Mouse (Mus musculus) lung, adult 2 months (tissue): Measurements from ENCODE around the gene Olfr1053. TPM values are rescaled to one million over a fixed set of nuclear protein-coding genes. Genes with fewer than 3 reads are reported as not detected.
"Not testable (repeated sequence)": the region's sequence is repeated elsewhere in the genome, so short reads cannot be mapped to it uniquely, and the experiment has no call there.

Source experiments
- DNase-seq: peaks from one replicate; pipeline ENCODE4 v3.0.0; 2022
- H3K4me1 ChIP-seq: fragments of 200-500 bp; 2 replicates; pipeline ENCODE4 v1.6.1; 2011; ENCODE audit warnings: low read length; ENCODE audit not compliant: control insufficient read depth, insufficient read depth
- H3K4me3 ChIP-seq: fragments of 200-500 bp; replicated peaks from 2 replicates; pipeline ENCODE3; 2011; ENCODE audit warnings: low read depth, mild to moderate bottlenecking, control low read depth, low read length; ENCODE audit errors: extremely low read depth
- CTCF ChIP-seq: fragments of 200-500 bp; IDR thresholded peaks from 2 replicates; pipeline ENCODE4 v1.5.1; 2011; ENCODE audit warnings: mild to moderate bottlenecking, low read length, control low read depth; ENCODE audit not compliant: insufficient read depth
- POLR2A ChIP-seq: fragments of 200-500 bp; IDR thresholded peaks from 2 replicates; pipeline ENCODE4 v1.6.1; 2011; ENCODE audit warnings: low read depth, mild to moderate bottlenecking, control low read depth, low read length, borderline replicate concordance; ENCODE audit errors: extremely low read depth
- WGBS: fragments of 180-500 bp; shearing (Covaris S2); methylation state at CpG from one replicate; pipeline ENCODE4 v1.1.7; 2018; 5-methylcytosine and 5-hydroxymethylcytosine counted together
- polyA plus RNA-seq: library from polyadenylated mRNA; depleted of rRNA; stranded (reverse); fragments of >200 nt; gene quantifications from 2 replicates; pipeline ENCODE4 v1.2.3, GENCODE M21; 2012; rRNA removed

Gene Olfr1053
- not detected in 2 replicates for polyA plus RNA-seq

GRCm38 (mm10) chr2:86315184-86315583, at the start of gene Olfr1053:
Olfr1053 (minus strand) TSS chr2:86315284.
- WGBS: 49% methylated on average over 3 of the region's 3 CpGs
- TF ChIP-seq POLR2A (no peak), CTCF (no peak)
- no peaks in the 10 kb centered on the region for H3K4me1 ChIP-seq
- DNase-seq: no peak
- H3K4me3 ChIP-seq: no peak within 1 kb of the TSS

GRCm38 (mm10) chr2:86362369-86362768, 47.3 kb upstream of the Olfr1053 start, which contains the start of gene Olfr1056:
Olfr1056 (minus strand) TSS chr2:86362469.
- Histone ChIP-seq H3K4me1 (no peaks in the 10 kb centered on the region), H3K4me3 (no peak within 1 kb of the TSS)
- DNase-seq: no peak
- TF ChIP-seq CTCF (no peak), POLR2A (no peak)

GRCm38 (mm10) chr2:86351751-86352150, 36.7 kb upstream of the Olfr1053 start:
- WGBS: 88% methylated on average over 1 of the region's 1 CpGs
- not testable (repeated sequence) for DNase-seq, H3K4me3 ChIP-seq, H3K4me1 ChIP-seq

- 80% methylated on average over 5 of the region's 5 CpGs for WGBS
- no peak for TF ChIP-seq POLR2A
- Histone ChIP-seq H3K4me1 (no peaks in the 10 kb centered on the region), H3K4me3 (no peak within 1 kb of the TSS)
- DNase-seq: no peak
These were observed 35.1 kb upstream of the Olfr1053 start, which contains the start of gene Olfr1055 for GRCm38 (mm10) chr2:86350184-86350583. Olfr1055 (minus strand) TSS chr2:86350284.

GRCm38 (mm10) chr2:86335333-86335732, 20.2 kb upstream of the Olfr1053 start, which contains the start of gene Olfr1054:
Olfr1054 (minus strand) TSS chr2:86335433.
- no peak within 1 kb of the TSS for H3K4me3 ChIP-seq
- WGBS: 78% methylated on average over 3 of the region's 3 CpGs
- H3K4me1 ChIP-seq: no peaks in the 10 kb centered on the region
- TF ChIP-seq POLR2A: no peak
- DNase-seq: no peak

GRCm38 (mm10) chr2:86292155-86292554, 22.9 kb downstream of the Olfr1053 start, which contains the start of gene Olfr1052:
Olfr1052 (plus strand) TSS chr2:86292455.
- Histone ChIP-seq H3K4me3 (no peak within 1 kb of the TSS), H3K4me1 (no peaks in the 10 kb centered on the region)
- no peak for DNase-seq
- no peak for TF ChIP-seq CTCF
- no peak for TF ChIP-seq POLR2A

- not testable (repeated sequence) for DNase-seq, H3K4me3 ChIP-seq, H3K4me1 ChIP-seq
These were observed 36.1 kb downstream of the Olfr1053 start, which contains the start of gene Olfr1051 for GRCm38 (mm10) chr2:86278988-86279387. Olfr1051 (minus strand) TSS chr2:86279088.

Other genes with a start within 250 kb of the Olfr1053 start
- not detected in 2 replicates for gene Olfr1036, start 241.3 kb downstream of the Olfr1053 start, polyA plus RNA-seq
- gene Olfr1037, start 227.9 kb downstream of the Olfr1053 start, polyA plus RNA-seq: not detected in 2 replicates
- gene Olfr1039, start 179.4 kb downstream of the Olfr1053 start, polyA plus RNA-seq: not detected in 2 replicates
- not detected in 2 replicates for gene Olfr1040, start 168.6 kb downstream of the Olfr1053 start, polyA plus RNA-seq
- not detected in 2 replicates for gene Olfr1042, start 153.4 kb downstream of the Olfr1053 start, polyA plus RNA-seq
- gene Olfr1043, start 147.8 kb downstream of the Olfr1053 start, polyA plus RNA-seq: not detected in 2 replicates
- not detected in 2 replicates for gene Olfr1044, start 137.5 kb downstream of the Olfr1053 start, polyA plus RNA-seq
- not detected in 2 replicates for gene Olfr52, start 129.6 kb downstream of the Olfr1053 start, polyA plus RNA-seq
- not detected in 2 replicates for gene Olfr1045, start 112.3 kb downstream of the Olfr1053 start, polyA plus RNA-seq
- gene Olfr1046, start 96.0 kb downstream of the Olfr1053 start, polyA plus RNA-seq: not detected in 2 replicates
- not detected in 2 replicates for gene Olfr1047, start 83.9 kb downstream of the Olfr1053 start, polyA plus RNA-seq
- not detected in 2 replicates for gene Olfr1048, start 75.0 kb downstream of the Olfr1053 start, polyA plus RNA-seq
- gene Olfr1049, start 57.0 kb downstream of the Olfr1053 start, polyA plus RNA-seq: not detected in 2 replicates
- not detected in 2 replicates for gene Olfr1051, start 36.2 kb downstream of the Olfr1053 start, polyA plus RNA-seq
- not detected in 2 replicates for gene Olfr1052, start 22.8 kb downstream of the Olfr1053 start, polyA plus RNA-seq
- gene Olfr1054, start 20.1 kb upstream of the Olfr1053 start, polyA plus RNA-seq: not detected in 2 replicates
- not detected in 2 replicates for gene Olfr1055, start 35.0 kb upstream of the Olfr1053 start, polyA plus RNA-seq
- not detected in 2 replicates for gene Olfr1056, start 47.2 kb upstream of the Olfr1053 start, polyA plus RNA-seq
- gene Olfr1057, start 63.1 kb upstream of the Olfr1053 start, polyA plus RNA-seq: not detected in 2 replicates
- not detected in 2 replicates for gene Olfr1058, start 73.3 kb upstream of the Olfr1053 start, polyA plus RNA-seq
- not detected in 2 replicates for gene Olfr1061, start 98.8 kb upstream of the Olfr1053 start, polyA plus RNA-seq
- gene Olfr1062, start 111.5 kb upstream of the Olfr1053 start, polyA plus RNA-seq: not detected in 2 replicates
- gene Olfr1065, start 135.3 kb upstream of the Olfr1053 start, polyA plus RNA-seq: not detected in 2 replicates
- gene Olfr1066, start 141.0 kb upstream of the Olfr1053 start, polyA plus RNA-seq: not detected in 2 replicates
- gene Olfr228, start 172.1 kb upstream of the Olfr1053 start, polyA plus RNA-seq: not detected in 2 replicates
- gene Olfr1076, start 193.2 kb upstream of the Olfr1053 start, polyA plus RNA-seq: not detected in 2 replicates
- not detected in 2 replicates for gene Olfr1079, start 227.2 kb upstream of the Olfr1053 start, polyA plus RNA-seq
- gene Olfr1080, start 243.0 kb upstream of the Olfr1053 start, polyA plus RNA-seq: not detected in 2 replicates